Mouse (Mus musculus) CH12.LX (cell line): Measurements from ENCODE around the gene Cchcr1.

ENCODE experiments used
- BHLHE40 ChIP-seq: IDR thresholded peaks from 2 replicates; pipeline ENCODE4 v1.6.1; 2011; ENCODE audit warnings: mild to moderate bottlenecking, low read depth, low read length, improper control_type of control experiment
- CHD2 ChIP-seq: IDR thresholded peaks from 2 replicates; pipeline ENCODE4 v1.6.1; 2011; ENCODE audit warnings: low read length, improper control_type of control experiment
- CTCF ChIP-seq, 2 experiments: IDR thresholded peaks in 1 of 2; conservative IDR thresholded peaks in 1 of 2; 2 replicates each; pipeline ENCODE4 v1.5.1; 2011 to 2012; ENCODE audit warnings: low read depth in 2 of 2, low read length in 2 of 2, improper control_type of control experiment in 1 of 2, inconsistent platforms in 1 of 2, mild to moderate bottlenecking in 1 of 2, moderate library complexity in 1 of 2
- EP300 ChIP-seq: IDR thresholded peaks from 2 replicates; pipeline ENCODE4 v1.6.1; 2011; ENCODE audit warnings: low read length, improper control_type of control experiment
- JUN ChIP-seq: IDR thresholded peaks from 2 replicates; pipeline ENCODE4 v1.6.1; 2011; ENCODE audit warnings: low read depth, mild to moderate bottlenecking, low read length, improper control_type of control experiment, moderate library complexity; ENCODE audit not compliant: insufficient read depth
- POLR2A ChIP-seq: IDR thresholded peaks from 2 replicates; pipeline ENCODE4 v1.6.1; 2011; ENCODE audit warnings: low read depth, mild to moderate bottlenecking, improper control_type of control experiment, low read length
- USF1 ChIP-seq: IDR thresholded peaks from 2 replicates; pipeline ENCODE4 v1.6.1; 2014; ENCODE audit warnings: low read depth, mild to moderate bottlenecking, inconsistent platforms, low read length, improper control_type of control experiment

DNA sequence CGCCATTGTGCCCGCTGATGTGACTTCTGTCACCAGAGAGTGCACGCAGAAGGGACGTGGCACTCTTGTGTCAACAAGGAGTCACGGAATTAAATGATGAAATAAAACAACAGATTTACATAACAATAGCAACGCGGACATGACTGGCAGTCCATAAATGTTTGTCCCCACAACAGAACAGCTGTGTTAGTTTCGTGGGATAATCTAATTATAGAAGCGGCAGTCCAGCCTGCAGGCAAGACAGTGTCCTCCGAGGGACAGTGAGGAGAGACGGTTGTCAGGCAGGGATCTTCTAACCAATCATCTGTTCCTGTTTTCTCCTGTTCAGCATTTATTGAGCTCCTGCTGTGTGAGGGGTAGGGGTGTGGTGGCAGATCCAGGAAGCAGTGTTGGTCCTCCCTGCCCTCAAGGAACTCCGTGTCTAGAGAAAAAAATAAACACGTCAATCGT, 26.5 kb downstream of the Cchcr1 start:
- TF ChIP-seq CTCF (conservative IDR thresholded peaks at IDR 0.05 in 1 of 2, IDR thresholded peaks at IDR 0.05 in 1 of 2; ENCODE audit: low read depth in 2 of 2, low read length in 2 of 2), result no peak
- TF ChIP-seq CHD2, result no peak
- no peak for TF ChIP-seq EP300
- no peak for TF ChIP-seq BHLHE40
- TF ChIP-seq USF1, result no peak
- TF ChIP-seq POLR2A, result no peak
- no peak for TF ChIP-seq JUN
